Mouse (Mus musculus): ENCODE results near the gene Cercam.

Cercam gene

DNA sequence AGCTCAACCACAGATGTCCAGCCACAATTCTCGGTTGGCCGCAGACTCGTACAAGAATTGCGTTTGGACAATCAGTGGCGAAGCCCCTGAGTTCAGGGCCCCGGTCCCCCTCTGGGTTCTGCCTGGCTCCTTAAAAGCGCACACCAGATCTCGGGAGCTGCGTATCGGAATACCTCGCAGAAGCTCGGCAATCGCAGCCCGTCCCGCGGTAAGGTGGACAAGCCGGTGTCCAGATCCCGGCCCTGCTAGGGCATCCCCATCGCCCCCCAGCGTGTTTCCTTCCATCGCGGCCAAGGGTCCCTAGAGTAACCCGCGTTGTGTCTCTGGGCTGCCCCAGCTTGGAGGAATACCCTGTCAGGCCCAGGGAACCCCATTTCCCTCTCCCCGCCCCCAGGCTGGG, 23.3 kb upstream of the Cercam start:
- no peaks in the 10 kb centered on the region for H3K27me3 ChIP-seq (ENCODE audit: control insufficient read depth, insufficient read depth, low read length, poor library complexity, severe bottlenecking)
- peaks cover 5% of the 10 kb centered on the region for H3K36me3 ChIP-seq (ENCODE audit: control insufficient read depth, insufficient read depth, low read length, poor library complexity, severe bottlenecking)
- no peak for DNase-seq (ENCODE audit: low read depth, low spot score)

- Histone ChIP-seq H3K27me3 (ENCODE audit: control insufficient read depth, insufficient read depth, low read length, poor library complexity, severe bottlenecking) (no peaks in the 10 kb centered on the region), H3K36me3 (ENCODE audit: control insufficient read depth, insufficient read depth, low read length, poor library complexity, severe bottlenecking) (peaks cover 4% of the 10 kb centered on the region)
- no peak for DNase-seq (ENCODE audit: low read depth, low spot score)
Observed at GRCm38 (mm10) chr2:29846061-29846853, 22.7 kb upstream of the Cercam start.

DNA sequence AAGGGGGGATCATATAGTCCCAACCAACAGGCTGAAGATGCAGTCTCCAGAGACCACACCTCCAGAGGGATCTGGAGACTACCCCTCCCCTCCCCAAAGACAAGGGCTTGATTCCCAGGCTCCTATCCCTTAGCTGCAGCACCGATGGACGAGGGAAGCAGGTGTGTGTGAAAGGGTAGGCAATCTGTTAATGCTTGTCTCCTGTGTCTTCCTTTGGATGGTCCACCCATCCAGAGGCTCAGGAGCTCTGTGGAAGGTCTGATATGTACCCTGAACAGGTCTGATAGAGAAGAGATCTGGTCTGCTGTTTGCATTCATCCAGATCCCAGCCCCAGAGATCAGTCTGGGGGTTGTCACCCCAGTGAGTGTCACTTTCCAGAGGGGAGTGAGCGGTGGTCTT, 22.1 kb upstream of the Cercam start:
- Histone ChIP-seq H3K36me3 (ENCODE audit: control insufficient read depth, insufficient read depth, low read length, poor library complexity, severe bottlenecking) (peaks cover 4% of the 10 kb centered on the region; the same call in 1 of the 2 replicates), H3K27me3 (ENCODE audit: control insufficient read depth, insufficient read depth, low read length, poor library complexity, severe bottlenecking) (no peaks in the 10 kb centered on the region)
- no peak for DNase-seq (ENCODE audit: low read depth, low spot score)

DNA sequence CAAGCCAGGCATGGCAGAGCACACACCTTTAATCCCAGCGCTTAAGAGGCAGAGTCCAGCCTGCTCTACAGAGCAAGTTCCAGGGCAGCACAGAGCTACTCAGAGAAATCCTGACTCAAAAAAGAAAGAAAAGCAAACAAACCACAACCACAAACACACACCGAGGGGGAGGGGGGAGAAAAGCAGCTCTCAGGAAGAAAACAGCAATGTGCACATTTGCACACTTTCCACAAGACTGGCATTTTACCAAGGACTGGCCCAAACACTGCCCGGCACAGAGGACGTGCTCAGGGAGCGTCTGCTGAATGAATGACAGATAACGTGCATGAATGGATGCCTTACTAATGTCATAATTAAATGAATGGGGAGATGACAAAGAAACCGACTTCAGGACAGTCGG, 19.9 kb upstream of the Cercam start:
- H3K27me3 ChIP-seq (ENCODE audit: control insufficient read depth, insufficient read depth, low read length, poor library complexity, severe bottlenecking) = no peaks in the 10 kb centered on the region
- peaks cover 3% of the 10 kb centered on the region; the same call in 1 of the 2 replicates for H3K36me3 ChIP-seq (ENCODE audit: control insufficient read depth, insufficient read depth, low read length, poor library complexity, severe bottlenecking)
- DNase-seq (ENCODE audit: low read depth, low spot score) = no peak

DNA sequence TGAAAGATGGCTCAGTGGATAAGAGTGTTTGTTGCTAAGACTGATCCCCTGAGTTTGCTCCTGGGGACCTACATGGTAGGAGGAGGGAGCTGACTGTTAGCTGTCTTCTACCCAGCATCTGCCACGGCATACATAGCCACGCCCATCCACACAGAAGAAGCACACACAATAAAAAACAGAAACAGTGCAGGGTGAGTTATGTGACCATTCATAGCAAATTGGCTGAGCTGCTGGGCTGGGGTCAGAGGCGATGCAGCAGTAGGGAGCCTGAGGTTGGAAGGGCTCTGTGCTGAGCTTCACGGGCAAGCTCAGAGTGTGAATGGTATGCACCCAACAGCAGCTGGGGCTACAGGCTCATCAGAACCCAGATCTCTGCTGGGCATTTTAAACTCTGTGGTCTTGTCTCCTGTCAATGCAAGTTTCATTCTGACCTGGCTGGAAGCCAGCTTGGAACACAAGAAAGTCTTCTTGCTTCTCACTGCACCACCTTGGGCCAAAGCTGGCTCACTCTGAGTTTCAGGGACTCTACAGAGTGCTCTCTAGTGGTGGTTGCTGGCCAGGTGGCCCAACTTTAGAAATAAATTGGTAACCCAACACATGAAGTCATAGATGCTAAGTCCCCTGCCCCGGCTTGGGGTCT, 19.0 kb upstream of the Cercam start:
- DNase-seq (ENCODE audit: low read depth, low spot score) = no peak
- Histone ChIP-seq H3K27me3 (ENCODE audit: control insufficient read depth, insufficient read depth, low read length, poor library complexity, severe bottlenecking) (no peaks in the 10 kb centered on the region), H3K36me3 (ENCODE audit: control insufficient read depth, insufficient read depth, low read length, poor library complexity, severe bottlenecking) (no peaks in the 10 kb centered on the region)

DNA sequence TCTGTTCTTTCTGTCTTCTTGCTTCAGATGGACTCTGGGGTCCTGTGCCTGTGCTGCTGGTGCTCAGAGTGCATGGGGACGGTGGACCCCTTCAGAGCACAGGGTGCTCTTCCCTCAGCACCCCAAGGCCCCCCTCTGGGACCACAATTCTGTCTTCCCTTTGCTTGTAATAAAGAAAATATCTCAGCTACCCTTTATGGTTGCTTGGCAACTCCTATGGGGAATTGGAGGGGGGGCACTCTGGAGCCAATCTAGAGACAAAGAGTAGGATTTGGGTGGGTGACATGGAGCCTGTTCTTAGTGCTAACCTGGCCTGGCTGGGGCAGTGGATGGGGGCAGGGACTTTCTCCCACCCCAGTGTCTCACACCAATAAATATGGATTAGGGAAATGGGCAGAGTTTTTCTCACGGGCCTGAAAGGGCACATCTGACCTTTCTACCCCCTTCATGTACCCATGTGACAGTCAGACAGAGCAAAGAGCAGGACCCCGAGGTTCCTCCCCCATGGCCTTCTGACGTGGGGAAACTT, 15.9 kb upstream of the Cercam start:
- Histone ChIP-seq H3K36me3 (ENCODE audit: control insufficient read depth, insufficient read depth, low read length, poor library complexity, severe bottlenecking) (no peaks in the 10 kb centered on the region), H3K27me3 (ENCODE audit: control insufficient read depth, insufficient read depth, low read length, poor library complexity, severe bottlenecking) (no peaks in the 10 kb centered on the region)
- DNase-seq (ENCODE audit: low read depth, low spot score) = no peak

DNA sequence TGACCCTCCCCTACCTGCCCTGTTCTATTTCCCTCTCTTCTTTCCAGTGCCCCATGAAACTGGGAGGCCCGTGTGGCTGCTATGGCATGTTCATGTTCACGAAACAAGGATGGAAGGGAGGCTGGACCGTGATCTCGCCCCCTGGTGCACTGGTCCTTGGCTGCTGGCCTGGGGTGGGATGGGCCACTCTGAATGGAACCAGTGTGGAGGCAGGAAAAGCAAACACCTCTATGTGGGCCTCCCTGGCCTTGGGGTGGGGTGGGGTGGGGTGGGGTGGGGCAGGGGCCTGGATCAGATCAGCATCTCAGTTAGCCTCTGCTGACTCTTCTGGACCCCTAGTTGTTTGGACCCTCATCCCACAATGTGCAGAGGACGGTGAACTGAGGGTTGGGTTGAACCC, 15.2 kb upstream of the Cercam start:
- no peak for DNase-seq (ENCODE audit: low read depth, low spot score)
- no peaks in the 10 kb centered on the region for H3K36me3 ChIP-seq (ENCODE audit: control insufficient read depth, insufficient read depth, low read length, poor library complexity, severe bottlenecking)

GRCm38 (mm10) chr2:29855585-29856210, 13.3 kb upstream of the Cercam start:
- no peaks in the 10 kb centered on the region for H3K36me3 ChIP-seq (ENCODE audit: control insufficient read depth, insufficient read depth, low read length, poor library complexity, severe bottlenecking)
- no peaks in the 10 kb centered on the region for H3K27me3 ChIP-seq (ENCODE audit: control insufficient read depth, insufficient read depth, low read length, poor library complexity, severe bottlenecking)
- DNase-seq (ENCODE audit: low read depth, low spot score) = no peak

More for the DNA sequence above, 15.2 kb upstream of the Cercam start:
- H3K27me3 ChIP-seq (ENCODE audit: control insufficient read depth, insufficient read depth, low read length, poor library complexity, severe bottlenecking) = no peaks in the 10 kb centered on the region

- no peaks in the 10 kb centered on the region for H3K27me3 ChIP-seq (ENCODE audit: control insufficient read depth, insufficient read depth, low read length, poor library complexity, severe bottlenecking)
- DNase-seq (ENCODE audit: low read depth, low spot score) = no peak
- no peaks in the 10 kb centered on the region for H3K36me3 ChIP-seq (ENCODE audit: control insufficient read depth, insufficient read depth, low read length, poor library complexity, severe bottlenecking)
Observed at GRCm38 (mm10) chr2:29856451-29857260, 12.3 kb upstream of the Cercam start.

- no peak for DNase-seq (ENCODE audit: low read depth, low spot score)
- Histone ChIP-seq H3K36me3 (ENCODE audit: control insufficient read depth, insufficient read depth, low read length, poor library complexity, severe bottlenecking) (no peaks in the 10 kb centered on the region), H3K27me3 (ENCODE audit: control insufficient read depth, insufficient read depth, low read length, poor library complexity, severe bottlenecking) (no peaks in the 10 kb centered on the region)
Observed at GRCm38 (mm10) chr2:29857341-29857740, 11.6 kb upstream of the Cercam start.

GRCm38 (mm10) chr2:29857967-29858366, 11.0 kb upstream of the Cercam start:
- DNase-seq (ENCODE audit: low read depth, low spot score) = no peak
- Histone ChIP-seq H3K27me3 (ENCODE audit: control insufficient read depth, insufficient read depth, low read length, poor library complexity, severe bottlenecking) (no peaks in the 10 kb centered on the region), H3K36me3 (ENCODE audit: control insufficient read depth, insufficient read depth, low read length, poor library complexity, severe bottlenecking) (no peaks in the 10 kb centered on the region)

DNA sequence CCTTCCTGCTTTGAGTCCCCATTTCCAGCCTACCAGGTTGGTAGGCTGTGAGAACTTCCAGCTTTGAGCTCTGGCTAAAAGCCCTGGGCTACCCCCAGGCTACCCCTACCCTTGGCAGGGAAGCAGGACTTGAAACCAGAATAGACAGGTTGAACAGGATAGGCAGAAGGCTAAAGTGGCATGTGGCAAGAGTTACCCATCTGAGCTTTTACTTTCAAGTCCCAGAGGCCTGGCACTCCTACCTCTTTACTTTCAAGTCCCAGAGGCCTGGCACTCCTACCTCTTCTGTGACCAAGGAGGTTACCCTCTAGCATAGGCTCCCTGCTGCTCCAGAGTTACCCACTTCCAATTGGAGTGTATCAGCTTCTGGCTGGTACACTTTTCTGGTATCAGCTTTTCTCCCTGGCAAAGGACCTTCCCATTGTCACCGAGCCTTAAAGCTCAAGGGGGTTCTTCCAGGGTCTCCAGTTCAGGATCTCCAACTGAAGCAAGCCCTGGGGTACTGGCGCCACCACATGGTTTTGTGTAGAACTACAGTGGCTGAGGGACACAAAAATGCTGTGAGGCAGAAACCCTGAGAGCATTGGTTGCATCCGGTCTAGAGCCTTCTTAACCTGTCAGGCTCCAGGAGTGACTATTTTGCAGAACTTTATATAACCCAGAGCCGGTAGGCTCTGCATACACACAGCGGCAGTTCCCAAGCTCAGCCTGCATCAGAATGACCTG, 10.1 kb upstream of the Cercam start:
- H3K27me3 ChIP-seq (ENCODE audit: control insufficient read depth, insufficient read depth, low read length, poor library complexity, severe bottlenecking) = no peaks in the 10 kb centered on the region
- peak; percentile 58 for DNase-seq (ENCODE audit: low read depth, low spot score)
- no peaks in the 10 kb centered on the region for H3K36me3 ChIP-seq (ENCODE audit: control insufficient read depth, insufficient read depth, low read length, poor library complexity, severe bottlenecking)

DNA sequence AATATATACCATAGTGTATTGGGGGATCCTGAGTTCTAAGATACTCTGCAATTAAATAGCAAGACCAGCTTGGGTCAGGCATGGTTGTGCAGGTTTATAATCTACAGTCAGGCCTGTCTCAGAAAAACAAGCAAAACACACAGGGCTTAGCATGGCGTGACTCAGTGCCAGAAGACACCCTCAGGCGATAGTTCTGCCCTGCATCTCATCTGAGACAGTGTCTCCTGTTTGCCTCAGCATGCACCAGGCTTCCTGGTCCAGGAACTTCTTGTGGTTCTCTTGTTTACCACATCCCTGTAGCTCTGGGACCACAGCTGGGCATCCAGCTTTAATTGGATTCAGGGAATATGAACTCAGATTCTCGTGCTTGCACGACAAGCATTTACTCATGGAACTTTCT, 3.8 kb upstream of the Cercam start:
- no peaks in the 10 kb centered on the region for H3K36me3 ChIP-seq (ENCODE audit: control insufficient read depth, insufficient read depth, low read length, poor library complexity, severe bottlenecking)
- no peaks in the 10 kb centered on the region for H3K27me3 ChIP-seq (ENCODE audit: control insufficient read depth, insufficient read depth, low read length, poor library complexity, severe bottlenecking)
- no peak for DNase-seq (ENCODE audit: low read depth, low spot score)

Data from splenic B cell, adult 2 months (primary cell).